Mouse (Mus musculus): ENCODE data around the gene Aprt. TPM values are rescaled to one million over a fixed set of nuclear protein-coding genes. Genes with fewer than 3 reads are reported as not detected.

Gene Aprt
- polyA plus RNA-seq, 1 experiment from 2014 or later: 187 TPM

DNA sequence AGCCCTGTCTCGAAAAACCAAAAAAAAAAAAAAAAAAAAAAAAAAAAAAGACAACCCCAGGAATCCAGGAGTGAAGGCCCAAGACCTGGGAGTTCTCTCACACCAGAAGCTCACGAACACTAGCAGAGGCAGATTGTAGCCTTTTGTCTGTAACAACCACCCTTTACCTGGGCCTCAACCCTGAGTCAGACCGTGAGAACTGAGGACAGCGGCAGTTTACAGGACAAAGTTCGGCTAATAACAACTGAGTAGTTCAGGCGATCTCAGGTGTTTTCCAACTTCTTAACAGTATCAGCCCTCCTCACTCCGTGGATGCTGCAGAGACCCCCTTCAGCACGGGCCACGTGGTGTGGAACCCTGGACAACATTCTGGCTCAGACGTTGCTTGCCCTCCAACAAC lies 10.0 kb upstream of the Aprt start:
- H3K9ac ChIP-seq: no peak overlapping the region
- peaks cover 19% of the 10 kb centered on the region for H3K4me1 ChIP-seq (replicated peaks)
- no peaks in the 10 kb centered on the region for H3K27me3 ChIP-seq
- no peak overlapping the region for H3K4me2 ChIP-seq
- ATAC-seq (ENCODE audit: insufficient read depth): no peak
- no peak overlapping the region for H3K4me3 ChIP-seq (replicated peaks)
- no peaks in the 10 kb centered on the region for H3K36me3 ChIP-seq (replicated peaks)
- no peaks in the 10 kb centered on the region for H3K9me3 ChIP-seq (replicated peaks)
- WGBS (ENCODE audit: insufficient replicate concordance): 77% methylated on average over 10 of the region's 10 CpGs
- H3K27ac ChIP-seq (replicated peaks): no peak overlapping the region

- H3K9me3 ChIP-seq (replicated peaks): no peaks in the 10 kb centered on the region
- H3K4me3 ChIP-seq (replicated peaks): no peak overlapping the region
- H3K27me3 ChIP-seq: no peaks in the 10 kb centered on the region
- ATAC-seq (ENCODE audit: insufficient read depth): no peak
- H3K36me3 ChIP-seq (replicated peaks): no peaks in the 10 kb centered on the region
- H3K4me2 ChIP-seq: no peak overlapping the region
- no peak overlapping the region for H3K27ac ChIP-seq (replicated peaks)
- H3K4me1 ChIP-seq (replicated peaks): peaks cover 19% of the 10 kb centered on the region
- no peak overlapping the region for H3K9ac ChIP-seq
- 65% methylated on average over 7 of the region's 7 CpGs for WGBS (ENCODE audit: insufficient replicate concordance)
These were observed 9.5 kb upstream of the Aprt start for GRCm38 (mm10) chr8:122586171-122586570.

DNA sequence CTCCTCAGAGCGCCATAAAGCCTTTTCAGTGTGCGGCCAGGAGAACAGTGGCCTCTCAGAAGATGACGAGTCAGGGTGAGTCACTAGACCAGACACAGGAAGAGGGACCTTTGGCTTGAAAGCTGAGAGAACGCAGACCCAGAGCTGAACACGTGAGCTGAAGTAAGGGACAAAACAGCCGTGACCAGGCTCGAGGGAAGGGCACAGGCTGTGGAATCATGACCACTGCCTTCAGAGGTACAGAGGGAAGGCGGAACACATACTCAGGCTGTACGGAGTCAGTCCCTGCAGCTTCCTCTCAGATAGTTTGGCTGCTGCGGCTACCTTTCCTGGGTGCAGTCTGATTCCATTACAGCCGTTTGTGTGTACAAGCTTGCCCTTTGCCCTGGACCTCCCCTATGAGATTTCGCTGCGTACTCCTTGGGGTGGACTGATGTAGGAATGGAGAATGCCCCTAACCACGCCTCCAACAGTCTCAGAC lies 8.7 kb upstream of the Aprt start:
- H3K4me2 ChIP-seq: peak overlapping the region; percentile 20

GRCm38 (mm10) chr8:122584981-122585380 lies 8.3 kb upstream of the Aprt start:
- Histone ChIP-seq H3K4me3 (replicated peaks) (no peak overlapping the region), H3K4me1 (replicated peaks) (peaks cover 19% of the 10 kb centered on the region), H3K4me2 (no peak overlapping the region), H3K9me3 (replicated peaks) (no peaks in the 10 kb centered on the region), H3K9ac (no peak overlapping the region), H3K27me3 (no peaks in the 10 kb centered on the region), H3K27ac (replicated peaks) (no peak overlapping the region), H3K36me3 (replicated peaks) (no peaks in the 10 kb centered on the region)
- WGBS (ENCODE audit: insufficient replicate concordance): 81% methylated on average over 9 of the region's 9 CpGs
- ATAC-seq (ENCODE audit: insufficient read depth): no peak

More for the DNA sequence above, 8.7 kb upstream of the Aprt start:
- Histone ChIP-seq H3K9ac (no peak overlapping the region), H3K36me3 (replicated peaks) (no peaks in the 10 kb centered on the region), H3K27me3 (no peaks in the 10 kb centered on the region), H3K27ac (replicated peaks) (no peak overlapping the region), H3K4me3 (replicated peaks) (no peak overlapping the region), H3K9me3 (replicated peaks) (no peaks in the 10 kb centered on the region), H3K4me1 (replicated peaks) (peaks cover 19% of the 10 kb centered on the region)
- ATAC-seq (ENCODE audit: insufficient read depth): no peak; the same call in 1 of the 2 replicates
- WGBS (ENCODE audit: insufficient replicate concordance): 45% methylated on average over 14 of the region's 14 CpGs

GRCm38 (mm10) chr8:122580926-122581325 lies 4.2 kb upstream of the Aprt start:
- no peak for ATAC-seq (ENCODE audit: insufficient read depth)

DNA sequence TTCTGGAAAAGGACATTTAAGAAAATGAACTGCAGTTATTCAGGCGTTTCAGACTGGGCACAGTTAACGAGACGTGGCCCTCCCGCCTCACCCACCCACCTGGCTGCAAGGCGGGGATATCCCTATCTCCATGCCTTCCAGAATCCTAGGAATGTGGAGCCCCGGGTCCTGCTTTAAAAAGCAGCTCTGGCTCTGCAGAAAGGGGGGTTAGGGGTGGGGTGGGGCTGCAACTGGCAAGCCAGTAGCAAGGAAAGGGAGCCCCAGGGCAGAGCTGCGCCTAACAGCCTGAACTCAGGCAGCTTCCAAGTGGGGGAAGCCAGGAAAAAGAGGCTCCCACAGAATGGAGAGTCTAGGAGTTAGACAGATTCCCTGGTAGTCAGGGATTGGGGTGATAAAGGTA lies 2.5 kb upstream of the Aprt start:
- 63% methylated on average over 7 of the region's 7 CpGs for WGBS (ENCODE audit: insufficient replicate concordance)
- Histone ChIP-seq H3K27ac (replicated peaks) (no peak overlapping the region), H3K27me3 (no peaks in the 10 kb centered on the region; the same call in 1 of the 2 replicates), H3K36me3 (replicated peaks) (0 out of 2 replicates have a peak, but pooled peaks cover 2% of the 10 kb centered on the region), H3K9me3 (replicated peaks) (no peaks in the 10 kb centered on the region), H3K4me3 (replicated peaks) (no peak overlapping the region), H3K4me1 (replicated peaks) (peaks cover 32% of the 10 kb centered on the region), H3K4me2 (no peak overlapping the region), H3K9ac (no peak overlapping the region)
- no peak for ATAC-seq (ENCODE audit: insufficient read depth)

More at GRCm38 (mm10) chr8:122580926-122581325, 4.2 kb upstream of the Aprt start:
- 77% methylated on average over 13 of the region's 15 CpGs for WGBS (ENCODE audit: insufficient replicate concordance)
- H3K27me3 ChIP-seq: no peaks in the 10 kb centered on the region; the same call in 1 of the 2 replicates
- H3K9me3 ChIP-seq (replicated peaks): no peaks in the 10 kb centered on the region
- H3K4me3 ChIP-seq (replicated peaks): no peak overlapping the region
- peaks cover 27% of the 10 kb centered on the region for H3K4me1 ChIP-seq (replicated peaks)
- no peak overlapping the region for H3K4me2 ChIP-seq
- no peak overlapping the region for H3K9ac ChIP-seq
- H3K36me3 ChIP-seq (replicated peaks): no peaks in the 10 kb centered on the region
- no peak overlapping the region for H3K27ac ChIP-seq (replicated peaks)

GRCm38 (mm10) chr8:122577116-122577515 lies 407 bp upstream of the Aprt start:
- Histone ChIP-seq H3K4me1 (replicated peaks) (peaks cover 53% of the 10 kb centered on the region), H3K4me3 (replicated peaks) (peak overlapping the region; percentile 73; the same call in 1 of the 2 replicates), H3K27me3 (no peaks in the 10 kb centered on the region; the same call in 1 of the 2 replicates), H3K27ac (replicated peaks) (peak overlapping the region; percentile 80; the same call in 1 of the 2 replicates), H3K36me3 (replicated peaks) (peaks cover 23% of the 10 kb centered on the region), H3K9ac (no peak overlapping the region), H3K9me3 (replicated peaks) (no peaks in the 10 kb centered on the region), H3K4me2 (peak overlapping the region; percentile 98)
- no peak for ATAC-seq (ENCODE audit: insufficient read depth)
- WGBS (ENCODE audit: insufficient replicate concordance): 51% methylated on average over 10 of the region's 10 CpGs

- Histone ChIP-seq H3K36me3 (replicated peaks) (peaks cover 34% of the 10 kb centered on the region), H3K4me1 (replicated peaks) (peaks cover 64% of the 10 kb centered on the region), H3K9me3 (replicated peaks) (no peaks in the 10 kb centered on the region), H3K27ac (replicated peaks) (peak overlapping the region; percentile 80), H3K27me3 (no peaks in the 10 kb centered on the region; the same call in 1 of the 2 replicates), H3K4me2 (peak overlapping the region; percentile 98), H3K4me3 (replicated peaks) (peak overlapping the region; percentile 73), H3K9ac (peak overlapping the region; percentile 75)
- peak; percentile 2 for ATAC-seq (ENCODE audit: insufficient read depth)
- 6% methylated on average over 21 of the region's 21 CpGs for WGBS (ENCODE audit: insufficient replicate concordance)
These were observed 718 bp downstream of the Aprt start for GRCm38 (mm10) chr8:122575735-122576647.

- no peak; the same call in 1 of the 2 replicates for ATAC-seq (ENCODE audit: insufficient read depth)
- peak overlapping the region; percentile 98 for H3K4me2 ChIP-seq
- H3K4me1 ChIP-seq (replicated peaks): peaks cover 71% of the 10 kb centered on the region
- H3K9me3 ChIP-seq (replicated peaks): no peaks in the 10 kb centered on the region
- H3K36me3 ChIP-seq (replicated peaks): peaks cover 41% of the 10 kb centered on the region
- no peaks in the 10 kb centered on the region; the same call in 1 of the 2 replicates for H3K27me3 ChIP-seq
- H3K9ac ChIP-seq: peak overlapping the region; percentile 75
- peak overlapping the region; percentile 73 for H3K4me3 ChIP-seq (replicated peaks)
- H3K27ac ChIP-seq (replicated peaks): peak overlapping the region; percentile 80
- WGBS (ENCODE audit: insufficient replicate concordance): 12% methylated on average over 8 of the region's 8 CpGs
These were observed 1.4 kb downstream of the Aprt start for GRCm38 (mm10) chr8:122575286-122575685.

- Histone ChIP-seq H3K36me3 (replicated peaks) (peaks cover 46% of the 10 kb centered on the region), H3K4me1 (replicated peaks) (peaks cover 76% of the 10 kb centered on the region)
- WGBS (ENCODE audit: insufficient replicate concordance): 34% methylated on average over 10 of the region's 10 CpGs
These were observed 1.9 kb downstream of the Aprt start for GRCm38 (mm10) chr8:122574667-122575251.

GRCm38 (mm10) chr8:122574264-122574663 lies 2.4 kb downstream of the Aprt start:
- Histone ChIP-seq H3K4me1 (replicated peaks) (peaks cover 81% of the 10 kb centered on the region), H3K27me3 (no peaks in the 10 kb centered on the region; the same call in 1 of the 2 replicates), H3K36me3 (replicated peaks) (peaks cover 51% of the 10 kb centered on the region), H3K4me3 (replicated peaks) (peak overlapping the region; percentile 73; the same call in 1 of the 2 replicates), H3K9me3 (replicated peaks) (no peaks in the 10 kb centered on the region), H3K4me2 (peak overlapping the region; percentile 98), H3K27ac (replicated peaks) (peak overlapping the region; percentile 80), H3K9ac (peak overlapping the region; percentile 75; the same call in 1 of the 2 replicates)
- no peak for ATAC-seq (ENCODE audit: insufficient read depth)
- 45% methylated on average over 3 of the region's 3 CpGs for WGBS (ENCODE audit: insufficient replicate concordance)

More at GRCm38 (mm10) chr8:122574667-122575251, 1.9 kb downstream of the Aprt start:
- no peaks in the 10 kb centered on the region for H3K9me3 ChIP-seq (replicated peaks)
- peak overlapping the region; percentile 80 for H3K27ac ChIP-seq (replicated peaks)
- H3K4me3 ChIP-seq (replicated peaks): peak overlapping the region; percentile 73
- peak; percentile 29 for ATAC-seq (ENCODE audit: insufficient read depth)
- peak overlapping the region; percentile 75 for H3K9ac ChIP-seq
- peak overlapping the region; percentile 98 for H3K4me2 ChIP-seq
- no peaks in the 10 kb centered on the region; the same call in 1 of the 2 replicates for H3K27me3 ChIP-seq

All from liver, embryonic 15.5 days (tissue).